Mouse (Mus musculus): ENCODE measurements around the gene Serpinb2.

The Serpinb2 gene

GRCm38 (mm10) chr1:107511252-107511651 is at the start of gene Serpinb2:
Serpinb2 (plus strand) TSS chr1:107511423.
- no peak for DNase-seq

- DNase-seq, result no peak
These were observed 31.3 kb upstream of the Serpinb2 start for GRCm38 (mm10) chr1:107479909-107480308.

GRCm38 (mm10) chr1:107481452-107481851 is 29.8 kb upstream of the Serpinb2 start:
- peak; percentile 54 for DNase-seq

GRCm38 (mm10) chr1:107489577-107489976 is 21.6 kb upstream of the Serpinb2 start:
- no peak for DNase-seq

- no peak for DNase-seq
These were observed 14.4 kb upstream of the Serpinb2 start for GRCm38 (mm10) chr1:107496789-107497188.

GRCm38 (mm10) chr1:107502025-107502424 is 9.2 kb upstream of the Serpinb2 start:
- DNase-seq, result no peak

GRCm38 (mm10) chr1:107503294-107503693 is 7.9 kb upstream of the Serpinb2 start:
- no peak for DNase-seq

GRCm38 (mm10) chr1:107505898-107506562 is 5.2 kb upstream of the Serpinb2 start:
- no peak for DNase-seq

- peak; percentile 9 for DNase-seq
These were observed 1.2 kb downstream of the Serpinb2 start for GRCm38 (mm10) chr1:107512194-107513138.

- no peak for DNase-seq
These were observed 2.3 kb downstream of the Serpinb2 start for GRCm38 (mm10) chr1:107513530-107513929.

GRCm38 (mm10) chr1:107515839-107516498 is 4.7 kb downstream of the Serpinb2 start:
- no peak for DNase-seq

- DNase-seq, result no peak
These were observed 14.4 kb downstream of the Serpinb2 start for GRCm38 (mm10) chr1:107525592-107525991.

- DNase-seq, result no peak
These were observed 17.3 kb downstream of the Serpinb2 start for GRCm38 (mm10) chr1:107528325-107529078.

- DNase-seq, result no peak
These were observed 18.3 kb downstream of the Serpinb2 start for GRCm38 (mm10) chr1:107529365-107530052.

- DNase-seq, result no peak
These were observed 22.5 kb downstream of the Serpinb2 start for GRCm38 (mm10) chr1:107533736-107534135.

GRCm38 (mm10) chr1:107537435-107537834 is 26.2 kb downstream of the Serpinb2 start:
- no peak for DNase-seq

GRCm38 (mm10) chr1:107559494-107559893 is 48.3 kb downstream of the Serpinb2 start:
- no peak for DNase-seq

- DNase-seq, result no peak
These were observed 50.9 kb downstream of the Serpinb2 start for GRCm38 (mm10) chr1:107562110-107562509.

- no peak for DNase-seq
These were observed 54.4 kb downstream of the Serpinb2 start for GRCm38 (mm10) chr1:107565644-107566043.

GRCm38 (mm10) chr1:107576094-107576493 is 64.9 kb downstream of the Serpinb2 start:
- no peak for DNase-seq

- no peak for DNase-seq
These were observed 66.3 kb downstream of the Serpinb2 start for GRCm38 (mm10) chr1:107577514-107577913.

- DNase-seq, result no peak
These were observed 70.0 kb downstream of the Serpinb2 start for GRCm38 (mm10) chr1:107581220-107581619.
